Mouse (Mus musculus) urinary bladder, adult 2 months (tissue): ENCODE measurements around the gene Ppm1n. TPM values are rescaled to one million over a fixed set of nuclear protein-coding genes. Genes with fewer than 3 reads are reported as not detected.

Experiments used
- polyA plus RNA-seq: library from polyadenylated mRNA; depleted of rRNA; stranded (reverse); fragments of >200 nt; gene quantifications from 2 replicates; pipeline ENCODE4 v1.2.3, GENCODE M21; 2012; rRNA removed

The Ppm1n gene
- polyA plus RNA-seq, 1 experiment: 0.29 TPM

Other genes with a start within 250 kb of the Ppm1n start
- 0.03 TPM in 1 of 2 replicates, not detected in the other for gene Rsph6a, start 225.4 kb downstream of the Ppm1n start, polyA plus RNA-seq
- gene Dmwd, start 203.8 kb downstream of the Ppm1n start, polyA plus RNA-seq: 44.9 and 46.4 TPM in 2 replicates
- 525 and 848 TPM in 2 replicates for gene Dmpk, start 196.2 kb downstream of the Ppm1n start, polyA plus RNA-seq
- gene Six5, start 185.5 kb downstream of the Ppm1n start, polyA plus RNA-seq: 59.1 and 60.2 TPM in 2 replicates
- gene Gm4969, start 161.7 kb downstream of the Ppm1n start, polyA plus RNA-seq: 0.13 and 0.40 TPM in 2 replicates
- gene Fbxo46, start 160.2 kb downstream of the Ppm1n start, polyA plus RNA-seq: 7.2 and 7.7 TPM in 2 replicates
- 11.1 and 13.1 TPM in 2 replicates for gene Qpctl, start 130.8 kb downstream of the Ppm1n start, polyA plus RNA-seq
- 122 and 124 TPM in 2 replicates for gene Snrpd2, start 130.3 kb downstream of the Ppm1n start, polyA plus RNA-seq
- 0.09 and 0.28 TPM in 2 replicates for gene Gipr, start 113.9 kb downstream of the Ppm1n start, polyA plus RNA-seq
- 58.3 and 61.8 TPM in 2 replicates for gene Eml2, start 103.6 kb downstream of the Ppm1n start, polyA plus RNA-seq
- gene Gpr4, start 67.5 kb downstream of the Ppm1n start, polyA plus RNA-seq: 13.5 and 14.3 TPM in 2 replicates
- 18.1 and 19.4 TPM in 2 replicates for gene Opa3, start 51.7 kb downstream of the Ppm1n start, polyA plus RNA-seq
- 133 and 146 TPM in 2 replicates for gene Vasp, start 8.2 kb downstream of the Ppm1n start, polyA plus RNA-seq
- 36.2 and 45.7 TPM in 2 replicates for gene Rtn2, start 2.6 kb upstream of the Ppm1n start, polyA plus RNA-seq
- 1.5 and 2.6 TPM in 2 replicates for gene Fosb, start 30.0 kb upstream of the Ppm1n start, polyA plus RNA-seq
- 42.3 and 47.5 TPM in 2 replicates for gene Ercc1, start 64.7 kb upstream of the Ppm1n start, polyA plus RNA-seq
- 8.9 and 9.8 TPM in 2 replicates for gene Cd3eap, start 79.4 kb upstream of the Ppm1n start, polyA plus RNA-seq
- 16.5 and 19.6 TPM in 2 replicates for gene Ppp1r13l, start 79.7 kb upstream of the Ppm1n start, polyA plus RNA-seq
- gene Ercc2, start 101.9 kb upstream of the Ppm1n start, polyA plus RNA-seq: 23.8 and 24.5 TPM in 2 replicates
- gene Klc3, start 124.0 kb upstream of the Ppm1n start, polyA plus RNA-seq: 6.5 and 7.9 TPM in 2 replicates
- 417 and 477 TPM in 2 replicates for gene Ckm, start 124.7 kb upstream of the Ppm1n start, polyA plus RNA-seq
- 13.3 and 19.4 TPM in 2 replicates for gene Mark4, start 178.8 kb upstream of the Ppm1n start, polyA plus RNA-seq
- gene Exoc3l2, start 183.3 kb upstream of the Ppm1n start, polyA plus RNA-seq: 8.4 and 10.2 TPM in 2 replicates
- gene Bloc1s3, start 228.3 kb upstream of the Ppm1n start, polyA plus RNA-seq: 6.6 and 7.4 TPM in 2 replicates
- gene Trappc6a, start 228.3 kb upstream of the Ppm1n start, polyA plus RNA-seq: 58.7 and 77.3 TPM in 2 replicates
- 1.5 and 1.6 TPM in 2 replicates for gene Nkpd1, start 237.8 kb upstream of the Ppm1n start, polyA plus RNA-seq